Mouse (Mus musculus) CH12.LX (cell line): ENCODE data around the gene Ccnd3.

ENCODE experiments used
- CHD1 ChIP-seq: IDR thresholded peaks from 2 replicates; pipeline ENCODE4 v1.6.1; 2012; ENCODE audit warnings: low read depth, low read length, improper control_type of control experiment, inconsistent platforms
- CTCF ChIP-seq, 2 experiments: IDR thresholded peaks in 1 of 2; conservative IDR thresholded peaks in 1 of 2; 2 replicates each; pipeline ENCODE4 v1.5.1; 2011 to 2012; ENCODE audit warnings: low read depth in 2 of 2, low read length in 2 of 2, improper control_type of control experiment in 1 of 2, inconsistent platforms in 1 of 2, mild to moderate bottlenecking in 1 of 2, moderate library complexity in 1 of 2
- ELF1 ChIP-seq: IDR thresholded peaks from 2 replicates; pipeline ENCODE4 v1.6.1; 2014; ENCODE audit warnings: low read depth, mild to moderate bottlenecking, inconsistent platforms, low read length, improper control_type of control experiment
- EP300 ChIP-seq: IDR thresholded peaks from 2 replicates; pipeline ENCODE4 v1.6.1; 2011; ENCODE audit warnings: low read length, improper control_type of control experiment
- GABPA ChIP-seq: IDR thresholded peaks from 2 replicates; pipeline ENCODE4 v1.6.1; 2012; ENCODE audit warnings: low read depth, low read length, improper control_type of control experiment, inconsistent platforms; ENCODE audit not compliant: insufficient replicate concordance
- IRF4 ChIP-seq: IDR thresholded peaks from 2 replicates; pipeline ENCODE4 v1.6.1; 2014; ENCODE audit warnings: low read depth, mild to moderate bottlenecking, inconsistent platforms, low read length, improper control_type of control experiment
- MAX ChIP-seq: IDR thresholded peaks from 2 replicates; pipeline ENCODE4 v1.6.1; 2011; ENCODE audit warnings: low read length, improper control_type of control experiment
- POLR2A ChIP-seq: IDR thresholded peaks from 2 replicates; pipeline ENCODE4 v1.6.1; 2011; ENCODE audit warnings: low read depth, mild to moderate bottlenecking, improper control_type of control experiment, low read length
- USF1 ChIP-seq: IDR thresholded peaks from 2 replicates; pipeline ENCODE4 v1.6.1; 2014; ENCODE audit warnings: low read depth, mild to moderate bottlenecking, inconsistent platforms, low read length, improper control_type of control experiment
- USF2 ChIP-seq: conservative IDR thresholded peaks from 2 replicates; pipeline ENCODE4 v1.6.1; 2011; ENCODE audit warnings: low read depth, low read length, improper control_type of control experiment
- ZC3H11A ChIP-seq: IDR thresholded peaks from 2 replicates; pipeline ENCODE4 v1.6.1; 2012; ENCODE audit warnings: low read depth, mild to moderate bottlenecking, inconsistent platforms, low read length, improper control_type of control experiment
- ZNF384 ChIP-seq: IDR thresholded peaks from 2 replicates; pipeline ENCODE4 v1.6.1; 2012; ENCODE audit warnings: low read depth, low read length, improper control_type of control experiment, inconsistent platforms

DNA sequence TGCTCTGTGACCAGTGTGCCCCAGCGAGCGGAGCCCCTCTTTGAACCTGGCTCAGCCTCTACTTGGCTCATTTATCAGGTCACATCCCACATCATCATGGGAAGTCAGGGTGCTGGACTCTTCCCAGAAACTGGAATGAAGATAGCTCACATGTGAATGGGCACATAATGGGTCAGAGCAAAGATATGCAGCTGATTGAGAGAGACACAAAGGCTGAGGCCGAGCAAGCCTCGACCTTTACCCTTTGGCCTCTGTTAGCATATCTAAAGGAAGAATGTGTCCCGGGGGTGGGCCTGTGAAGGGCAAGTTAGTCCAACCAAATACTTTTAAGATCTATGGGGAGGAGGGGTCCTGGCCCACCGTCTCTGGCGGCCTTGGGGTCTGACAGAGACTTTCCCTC, 66.8 kb downstream of the Ccnd3 start:
- TF ChIP-seq ELF1 (no peak), CTCF (conservative IDR thresholded peaks at IDR 0.05 in 1 of 2, IDR thresholded peaks at IDR 0.05 in 1 of 2; ENCODE audit: low read depth in 2 of 2, low read length in 2 of 2) (no peak), USF2 (no peak), IRF4 (no peak), EP300 (no peak), MAX (no peak), USF1 (no peak), ZNF384 (no peak), GABPA (no peak), POLR2A (no peak), ZC3H11A (no peak), CHD1 (no peak)
